Mouse (Mus musculus) c-Kit-positive CD71-negative TER-119-negative erythroid progenitor cells, embryonic 14.5 days (primary cell): ENCODE results near the gene Vmn2r45.
"Not testable (repeated sequence)": the region's sequence is repeated elsewhere in the genome, so short reads cannot be mapped to it uniquely, and the experiment has no call there.

ENCODE experiments used
- DNase-seq: peaks from one replicate; pipeline ENCODE4 v3.0.0-alpha.2; 2013; ENCODE audit warnings: low read depth

Vmn2r45 gene

GRCm38 (mm10) chr7:8488975-8489374, at the start of gene Vmn2r45:
Vmn2r45 (minus strand) TSS chr7:8489075.
- not testable (repeated sequence) for DNase-seq
